Mouse (Mus musculus): ENCODE results near the gene Gpc5.

The Gpc5 gene

GRCm38 (mm10) chr14:115831854-115832625, 740.0 kb downstream of the Gpc5 start:
- DNase-seq (ENCODE audit: low spot score), result no peak

GRCm38 (mm10) chr14:115843783-115844182, 751.8 kb downstream of the Gpc5 start:
- DNase-seq (ENCODE audit: low spot score), result no peak

- DNase-seq (ENCODE audit: low spot score), result no peak
Measured at GRCm38 (mm10) chr14:115844773-115845427, 752.9 kb downstream of the Gpc5 start.

- no peak for DNase-seq (ENCODE audit: low spot score)
Measured at GRCm38 (mm10) chr14:115869127-115869526, 777.1 kb downstream of the Gpc5 start.

DNA sequence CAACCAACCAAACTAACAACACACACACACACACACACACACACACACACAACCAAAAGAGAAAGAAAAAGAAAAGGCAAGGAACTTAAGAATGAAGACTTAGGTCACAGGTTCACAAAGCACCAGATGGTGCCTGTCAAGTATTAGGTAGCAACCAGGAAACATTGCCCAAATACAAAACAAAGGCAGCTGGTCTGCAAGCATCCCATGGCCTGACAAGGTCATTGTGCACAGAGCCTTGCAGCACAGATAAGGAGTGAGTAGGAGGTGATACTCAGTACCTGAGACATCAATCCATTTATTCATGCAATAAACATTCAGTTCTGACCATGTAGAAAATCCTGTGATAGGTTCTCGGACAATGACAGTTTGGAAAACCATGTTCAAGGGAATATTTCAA, 884.0 kb downstream of the Gpc5 start:
- no peak for DNase-seq (ENCODE audit: low spot score)

GRCm38 (mm10) chr14:115979233-115979632, 887.2 kb downstream of the Gpc5 start:
- DNase-seq (ENCODE audit: low spot score), result no peak

DNA sequence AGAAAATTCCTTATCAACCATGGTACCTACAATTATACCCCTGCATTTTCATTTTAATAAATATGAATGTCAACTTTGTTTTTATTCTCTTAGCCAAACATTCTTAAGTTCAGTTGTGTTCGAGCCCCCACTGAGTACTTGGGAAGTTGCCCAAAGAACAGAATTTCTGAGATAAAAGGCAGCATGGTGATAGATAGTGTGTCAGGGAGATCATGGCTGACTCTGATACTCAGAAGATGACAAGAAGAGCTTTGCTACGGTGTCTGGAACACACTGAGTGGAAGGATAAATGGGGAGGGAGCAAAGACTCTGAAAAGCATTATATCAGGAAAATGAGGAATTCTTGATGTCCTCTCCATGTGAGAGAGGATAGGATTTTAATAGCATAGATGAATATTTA, 898.7 kb downstream of the Gpc5 start:
- DNase-seq (ENCODE audit: low spot score), result no peak

DNA sequence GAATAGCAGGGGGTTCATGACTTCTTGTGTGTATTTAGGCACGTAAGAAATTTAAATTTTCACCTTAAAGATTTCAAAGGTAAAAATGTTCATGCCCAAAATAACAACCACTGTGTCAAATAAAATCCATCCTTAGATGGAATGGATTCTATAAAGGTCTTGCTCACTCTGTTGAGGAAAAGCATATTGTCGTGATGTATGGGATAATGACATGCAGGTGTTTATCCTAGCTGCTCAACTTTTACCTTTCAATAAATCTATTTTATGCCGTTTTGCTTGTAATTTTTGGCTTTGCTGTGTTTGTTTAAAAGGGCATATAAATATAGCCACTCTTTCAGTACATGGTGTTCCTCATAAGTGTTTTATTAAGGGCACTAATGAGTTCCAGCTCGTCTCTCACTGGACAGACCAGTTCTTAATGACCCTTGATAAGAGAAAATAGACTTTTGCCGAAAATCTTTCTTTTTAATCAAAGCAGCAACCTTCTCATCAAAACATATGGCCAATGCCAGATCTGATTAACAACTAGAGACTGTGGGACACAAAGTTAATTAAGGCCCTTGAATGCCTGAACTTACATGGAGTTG, 901.6 kb downstream of the Gpc5 start:
- no peak for DNase-seq (ENCODE audit: low spot score)

- no peak for DNase-seq (ENCODE audit: low spot score)
Measured at GRCm38 (mm10) chr14:115998931-115999330, 906.9 kb downstream of the Gpc5 start.

- DNase-seq (ENCODE audit: low spot score), result no peak
Measured at GRCm38 (mm10) chr14:116087010-116087409, 995.0 kb downstream of the Gpc5 start.

DNA sequence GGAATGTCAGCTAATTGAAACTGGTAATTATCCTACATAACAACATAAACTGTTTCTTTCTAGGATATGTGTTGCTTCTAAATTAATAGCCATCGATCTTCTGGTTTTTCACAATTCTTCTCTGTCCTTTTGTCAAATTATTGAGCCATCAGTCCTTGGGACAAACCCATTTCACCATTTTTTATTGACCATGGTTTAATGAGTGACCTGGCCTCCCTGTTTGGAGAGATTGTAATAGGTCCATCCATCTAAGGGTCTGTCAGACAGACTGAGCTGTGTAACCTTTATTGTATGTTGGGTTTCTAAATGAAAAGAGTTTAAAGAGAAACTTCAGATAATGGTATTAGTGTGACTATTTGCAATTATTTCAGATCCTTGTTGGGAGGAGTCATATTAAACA, 1035.9 kb downstream of the Gpc5 start:
- DNase-seq (ENCODE audit: low spot score), result no peak

DNA sequence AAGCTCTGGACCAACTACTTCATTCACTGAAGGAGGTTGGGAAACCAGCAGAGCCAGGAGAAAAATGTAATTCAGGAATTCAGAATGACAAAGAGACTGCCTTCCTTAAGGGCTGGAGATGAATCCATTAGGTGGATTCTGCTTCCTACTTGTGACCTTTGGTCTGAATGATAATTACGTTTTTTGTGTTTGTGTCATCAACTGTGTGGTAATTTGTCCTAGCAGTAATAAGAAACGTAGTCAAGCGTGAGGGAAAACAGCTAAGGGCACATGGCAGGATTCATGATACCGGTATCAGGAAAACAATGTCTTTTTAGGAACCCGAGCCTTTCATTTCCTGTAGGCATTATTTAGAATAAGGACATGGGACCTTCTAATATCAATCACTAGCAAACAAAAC, 1045.3 kb downstream of the Gpc5 start:
- no peak for DNase-seq (ENCODE audit: low spot score)

DNA sequence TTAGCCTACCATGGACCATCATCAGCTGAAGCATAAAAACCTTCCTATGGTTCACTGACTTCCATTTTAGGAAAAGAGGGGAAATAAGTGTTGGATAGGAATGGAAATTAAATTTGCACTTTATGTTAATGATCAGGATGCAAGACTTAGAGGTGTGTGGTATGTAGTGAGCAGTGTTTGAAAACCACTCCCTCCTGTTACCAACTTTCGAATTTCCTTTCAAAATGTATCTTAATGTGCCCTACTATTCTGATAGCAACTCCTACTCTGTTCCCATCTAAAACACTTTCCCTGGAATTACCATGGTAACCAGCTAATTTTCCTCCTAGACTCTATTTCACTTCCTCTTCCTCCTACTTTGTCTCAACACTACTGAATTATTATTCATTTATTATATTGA, 1045.8 kb downstream of the Gpc5 start:
- DNase-seq (ENCODE audit: low spot score), result no peak

- no peak for DNase-seq (ENCODE audit: low spot score)
Measured at GRCm38 (mm10) chr14:116162586-116162985, 1070.6 kb downstream of the Gpc5 start.

DNA sequence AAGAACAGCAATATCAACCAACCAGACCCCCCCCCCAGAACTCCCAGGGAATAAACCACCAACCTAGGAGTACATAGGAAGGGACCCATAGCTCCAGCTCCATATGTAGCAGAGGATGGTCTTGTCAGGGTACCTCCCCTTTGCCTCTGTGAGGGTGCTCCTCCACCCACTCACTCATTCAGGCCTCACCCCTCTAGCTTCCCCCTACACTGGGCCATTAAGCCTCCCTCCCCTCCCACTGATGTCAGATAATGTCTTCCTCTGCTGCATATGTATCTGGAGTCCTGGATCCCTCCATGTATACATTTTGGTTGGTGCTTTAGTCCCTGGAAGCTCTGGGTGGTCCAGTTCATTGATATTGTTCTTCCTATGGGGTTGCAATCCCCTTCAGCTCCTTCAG, 1075.4 kb downstream of the Gpc5 start:
- no peak for DNase-seq (ENCODE audit: low spot score)

GRCm38 (mm10) chr14:116169129-116169528, 1077.1 kb downstream of the Gpc5 start:
- no peak for DNase-seq (ENCODE audit: low spot score)

GRCm38 (mm10) chr14:116186981-116187380, 1095.0 kb downstream of the Gpc5 start:
- DNase-seq (ENCODE audit: low spot score), result no peak

DNA sequence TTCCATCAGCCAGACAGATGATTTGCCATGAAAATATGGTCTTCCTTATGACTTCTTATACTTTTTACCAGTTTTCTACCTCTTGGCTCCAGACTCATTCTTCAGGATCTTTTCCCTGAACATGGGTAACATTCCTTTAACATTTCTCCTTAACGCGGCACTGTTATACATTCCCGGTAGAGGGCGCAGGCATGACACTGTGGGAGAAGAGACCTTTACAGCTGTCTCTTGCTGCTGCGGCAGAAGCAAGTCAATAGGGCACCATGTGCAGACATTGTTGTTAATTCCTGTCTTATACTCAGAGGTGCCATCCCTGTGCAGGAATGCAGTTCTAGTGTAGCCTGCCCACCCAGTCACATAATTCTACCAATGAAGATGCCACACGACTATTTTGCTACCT, 1115.0 kb downstream of the Gpc5 start:
- DNase-seq (ENCODE audit: low spot score), result no peak

- no peak for DNase-seq (ENCODE audit: low spot score)
Measured at GRCm38 (mm10) chr14:116208581-116208980, 1116.6 kb downstream of the Gpc5 start.

- no peak for DNase-seq (ENCODE audit: low spot score)
Measured at GRCm38 (mm10) chr14:116209045-116209444, 1117.0 kb downstream of the Gpc5 start.

DNA sequence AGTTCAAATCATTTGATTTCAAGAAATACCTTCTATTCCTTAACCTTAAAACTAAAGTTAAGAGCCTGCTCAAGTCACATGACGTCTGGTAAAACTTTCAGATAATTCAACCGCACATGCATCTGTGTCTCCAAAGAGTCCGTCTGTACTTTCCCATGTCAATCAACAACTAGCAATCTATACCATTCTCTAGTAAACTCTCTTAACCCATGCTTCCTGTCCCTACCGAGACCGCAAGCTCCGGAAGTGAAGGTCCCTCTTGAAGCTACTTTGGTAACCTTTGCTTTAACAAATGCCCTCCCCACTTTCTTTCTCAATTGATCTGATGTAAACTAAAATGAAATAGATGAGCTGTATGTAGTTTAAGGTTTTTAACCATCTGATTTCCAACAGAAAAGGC, 1118.3 kb downstream of the Gpc5 start:
- DNase-seq (ENCODE audit: low spot score), result no peak

GRCm38 (mm10) chr14:116212029-116212428, 1120.0 kb downstream of the Gpc5 start:
- no peak for DNase-seq (ENCODE audit: low spot score)

DNA sequence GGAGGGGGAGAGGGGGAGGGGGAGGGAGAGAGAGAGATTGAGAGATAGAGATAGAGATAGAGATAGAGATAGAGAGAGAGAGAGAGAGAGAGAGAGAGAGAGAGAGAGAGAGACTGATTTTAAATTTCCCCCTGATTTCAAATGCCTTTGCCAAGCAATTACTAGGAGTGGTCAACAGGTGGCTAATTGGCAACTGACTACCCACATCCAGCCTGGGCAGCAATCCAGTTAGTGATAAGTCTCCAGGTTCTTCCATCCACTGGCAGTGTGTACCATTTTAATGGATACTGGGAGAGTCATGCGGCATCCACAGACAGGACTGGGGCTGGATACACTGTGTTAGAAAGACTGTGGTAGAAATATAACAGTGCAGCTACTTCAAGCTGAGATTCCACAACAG, 1166.1 kb downstream of the Gpc5 start:
- no peak for DNase-seq (ENCODE audit: low spot score)

Data from layer of hippocampus, adult 9-10 months (tissue).